Mouse (Mus musculus): ENCODE results near the gene Olfr403.

DNA sequence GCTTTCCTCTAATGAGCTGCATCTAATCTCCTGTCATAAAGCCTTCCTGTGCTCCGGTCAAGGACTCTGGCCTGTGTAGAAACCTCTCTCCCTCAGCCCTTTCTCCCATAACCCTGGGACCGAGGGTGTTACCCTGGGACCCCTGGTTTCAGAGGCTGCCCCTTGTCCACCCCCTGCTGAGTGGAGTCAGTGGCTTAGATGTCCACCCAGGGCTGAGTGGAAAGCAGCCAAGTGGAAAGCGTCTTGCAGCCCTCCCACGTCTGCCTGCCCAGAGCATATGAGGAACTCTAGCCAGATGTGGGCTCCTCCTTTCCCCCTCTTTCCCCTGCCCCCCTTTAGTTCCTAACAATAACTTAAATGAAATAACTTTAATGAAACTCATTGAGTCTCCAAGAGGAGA is 2.9 kb upstream of the Olfr403 start:
- no peak for TF ChIP-seq CTCF (IDR thresholded peaks at IDR 0.05; ENCODE audit: low read depth)
- no peak for TF ChIP-seq EP300 (IDR thresholded peaks at IDR 0.05; ENCODE audit: low read depth)
